Mouse (Mus musculus) left cerebral cortex, postnatal 25 days (tissue): ENCODE measurements around the gene Wls. TPM values are rescaled to one million over a fixed set of nuclear protein-coding genes. Genes with fewer than 3 reads are reported as not detected.

ENCODE experiments used
- DNase-seq, 2 experiments: peaks; one replicate each; pipeline ENCODE4 v3.0.0; 2022; ENCODE audit warnings: low spot score in 2 of 2, mixed read lengths in 1 of 2
- intact Hi-C: fragments of 180-260 bp; cut with DNase I; formaldehyde crosslinking; loops from one replicate; pipeline ENCODE4 v1.15.1; 2025
- total RNA-seq, 2 experiments: library from RNA; stranded (reverse); gene quantifications; 2 replicates each; pipeline ENCODE4 v1.2.3; 2021

Gene Wls
- total RNA-seq: 10 to 100 TPM; 40.4 to 46.6 TPM

DNA sequence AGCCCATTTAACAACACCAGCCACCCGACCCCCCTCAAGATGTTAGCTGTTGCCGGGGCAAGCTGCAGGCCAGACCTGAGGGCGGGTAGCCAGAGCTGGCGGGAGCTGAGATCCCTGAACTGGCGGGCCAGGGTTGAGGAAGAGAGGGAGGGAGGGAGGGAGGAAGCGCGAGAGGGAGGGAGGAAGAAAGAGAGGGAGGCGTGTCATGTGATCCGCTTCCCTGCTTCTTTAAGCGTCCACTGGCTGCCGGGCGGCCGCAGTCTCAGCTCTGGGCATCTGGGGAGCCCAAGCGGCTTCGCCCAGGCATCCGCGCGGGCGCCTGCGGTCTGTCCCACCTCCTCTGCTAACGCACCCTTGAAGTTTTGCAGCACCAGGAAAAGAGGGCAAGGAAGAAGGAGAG lies at the start of gene Wls:
TSS of gene Wls (plus strand) at position 192 of the 400 bp plus-strand sequence.
- peak; percentile 49 to 79 for DNase-seq
- intact Hi-C loops: no loop called here

- DNase-seq: no peak
- intact Hi-C loops: no loop called here
Observed at GRCm38 (mm10) chr3:159789781-159790180, 49.7 kb upstream of the Wls start.

- intact Hi-C loops: no loop called here
- no peak for DNase-seq
Observed at GRCm38 (mm10) chr3:159831535-159831934, 7.9 kb upstream of the Wls start.

DNA sequence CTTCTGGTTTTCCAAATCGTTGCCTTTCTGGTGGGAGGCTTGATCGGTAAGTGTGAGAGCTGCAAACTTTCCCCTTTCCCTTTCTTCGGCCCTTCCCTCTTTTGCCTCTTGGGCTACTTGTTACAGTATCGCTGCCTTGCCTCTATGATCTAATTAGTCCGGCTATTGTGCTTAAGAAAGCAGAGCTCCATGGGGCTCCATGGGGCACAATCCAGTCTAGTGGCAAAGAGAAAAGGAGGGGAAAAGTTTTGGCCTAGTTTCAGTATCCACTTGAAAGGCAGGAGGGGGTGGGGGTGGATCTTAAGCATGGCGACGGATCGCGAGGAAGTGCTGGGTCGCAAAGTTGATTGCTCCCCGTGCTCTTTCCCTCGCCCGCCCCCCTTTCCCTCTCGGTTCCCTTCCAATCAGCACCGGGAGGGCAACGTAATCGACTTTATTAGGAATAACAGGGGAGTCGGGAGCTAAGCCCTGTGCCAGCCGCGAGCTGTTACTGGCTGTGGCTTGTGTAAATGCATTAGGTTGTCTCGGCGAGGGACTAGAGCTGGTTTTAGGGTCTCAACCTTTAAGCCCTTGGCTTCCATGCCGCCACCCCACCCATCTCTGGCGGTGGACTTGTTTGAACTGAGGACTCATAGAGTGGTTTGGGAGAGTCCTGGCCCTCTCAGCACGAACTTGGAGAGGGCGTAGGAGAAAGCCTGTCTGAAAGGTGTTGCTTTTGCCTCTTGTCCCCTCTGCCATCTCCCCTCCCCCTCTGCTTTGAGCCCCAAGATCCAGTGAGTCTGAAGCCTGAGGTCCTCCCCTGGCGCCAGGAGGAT lies 737 bp downstream of the Wls start:
- peak; percentile 26 to 30 for DNase-seq
- intact Hi-C loops: loop anchor here (5.0 kb wide), 1 partner anchor 178 kb away; no protein-coding TSS in a partner anchor

DNA sequence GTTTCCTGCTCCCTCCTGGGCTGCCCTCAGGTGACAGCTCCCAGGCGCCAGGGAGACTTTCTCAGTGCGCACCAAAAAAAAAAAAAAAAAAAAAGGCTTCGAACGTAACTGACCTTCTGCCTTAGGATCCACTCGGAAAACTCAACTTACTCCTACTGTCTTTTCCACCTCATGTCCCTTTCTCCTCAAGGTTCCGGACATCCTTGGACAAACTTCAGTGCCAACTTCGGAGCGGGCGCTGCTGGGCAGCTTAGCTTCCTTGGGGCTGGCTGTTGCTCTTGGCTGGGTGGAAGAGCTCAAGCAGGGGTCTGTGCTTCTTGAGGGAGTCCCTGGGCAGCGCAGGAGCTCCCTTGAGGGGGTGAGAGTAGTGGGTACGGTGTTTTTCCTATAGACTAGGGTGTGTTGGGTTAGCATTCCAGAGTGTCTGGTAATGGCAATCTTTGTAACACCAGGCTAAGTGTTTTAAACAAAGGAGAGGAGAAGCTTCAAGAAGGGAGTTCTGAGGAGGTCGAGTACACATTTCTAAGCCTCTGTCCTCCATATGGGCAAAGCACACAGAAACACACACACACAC lies 1.4 kb downstream of the Wls start:
- peak; percentile 10 to 12 for DNase-seq
- intact Hi-C loops: loop anchor here (5.0 kb wide), 1 partner anchor 179 kb away; no protein-coding TSS in a partner anchor

- intact Hi-C loops: loop anchor here (5.0 kb wide), 1 partner anchor 179 kb away; no protein-coding TSS in a partner anchor
- peak in 1 of 2 experiments; percentile 15 for DNase-seq
Observed at GRCm38 (mm10) chr3:159841458-159841857, 2.0 kb downstream of the Wls start.

DNA sequence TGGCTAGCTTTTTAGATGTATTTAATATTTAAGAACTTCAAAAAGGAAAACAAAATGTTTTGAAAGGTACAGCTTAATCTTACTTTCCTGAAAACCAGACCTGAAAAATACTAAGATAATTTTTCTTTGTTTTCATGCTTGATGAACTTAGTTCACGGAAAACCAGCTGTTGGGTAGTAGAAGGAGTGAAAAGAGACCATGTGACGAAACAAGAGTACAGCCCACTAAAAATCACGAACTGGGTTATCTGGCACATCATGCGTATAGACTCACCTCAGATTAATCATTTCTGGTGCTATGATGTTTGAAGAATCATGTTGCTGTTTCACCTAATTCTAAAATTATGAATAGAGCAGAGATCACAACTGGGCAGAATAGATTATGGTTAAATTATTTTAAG lies 3.7 kb downstream of the Wls start:
- intact Hi-C loops: loop anchor here (5.0 kb wide), 1 partner anchor 181 kb away; no protein-coding TSS in a partner anchor
- DNase-seq: no peak

- no peak for DNase-seq
- intact Hi-C loops: no loop called here
Observed at GRCm38 (mm10) chr3:159847410-159848016, 8.0 kb downstream of the Wls start.

GRCm38 (mm10) chr3:159848156-159848555 lies 8.7 kb downstream of the Wls start:
- intact Hi-C loops: no loop called here
- DNase-seq: no peak

DNA sequence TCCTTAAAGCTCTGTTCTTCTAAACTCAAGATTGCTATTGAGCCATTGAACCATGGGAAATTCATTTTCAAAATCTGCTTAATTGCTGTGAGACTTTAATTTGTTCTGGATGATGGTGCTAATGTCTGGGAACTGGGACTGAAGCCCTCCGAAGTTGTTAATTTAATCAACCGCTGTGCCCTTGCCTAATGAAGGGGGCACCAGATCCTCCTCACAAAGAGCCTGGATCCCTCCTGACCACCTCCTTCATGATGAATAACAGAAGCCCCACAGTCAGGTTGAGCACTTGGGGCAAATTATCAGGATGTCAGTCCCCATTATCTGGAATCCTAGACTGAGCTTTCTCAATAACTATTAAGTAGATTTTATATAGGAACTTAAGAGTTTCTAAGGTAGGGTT lies 12.0 kb downstream of the Wls start:
- intact Hi-C loops: no loop called here

DNA sequence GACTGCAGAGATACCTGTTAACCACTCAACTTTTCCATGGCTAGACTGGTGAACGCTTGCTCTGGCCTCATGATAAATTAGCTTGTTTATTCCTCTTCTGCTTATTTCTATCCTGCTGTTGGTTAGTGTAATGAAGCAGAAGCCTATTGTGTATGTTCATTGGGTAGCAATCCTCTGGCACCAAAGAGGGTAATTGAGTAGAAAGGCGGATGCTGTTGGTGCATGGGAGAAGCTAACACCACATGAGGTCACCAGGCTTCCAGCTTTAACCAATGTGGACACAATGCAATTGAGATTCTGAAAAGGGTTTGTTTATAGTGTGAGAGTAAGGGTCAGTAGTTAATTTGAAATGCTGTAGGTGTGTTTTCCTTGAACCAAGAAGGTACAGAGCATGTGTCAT lies 12.5 kb downstream of the Wls start:
- DNase-seq: no peak
- intact Hi-C loops: no loop called here

More for the DNA sequence above, 12.0 kb downstream of the Wls start:
- no peak for DNase-seq

GRCm38 (mm10) chr3:159857112-159857511 lies 17.6 kb downstream of the Wls start:
- intact Hi-C loops: no loop called here
- peak in 1 of 2 experiments; percentile 28 for DNase-seq

- DNase-seq: no peak
- intact Hi-C loops: no loop called here
Observed at GRCm38 (mm10) chr3:159865691-159866090, 26.2 kb downstream of the Wls start.

- no peak for DNase-seq
- intact Hi-C loops: no loop called here
Observed at GRCm38 (mm10) chr3:159878983-159879382, 39.5 kb downstream of the Wls start.

DNA sequence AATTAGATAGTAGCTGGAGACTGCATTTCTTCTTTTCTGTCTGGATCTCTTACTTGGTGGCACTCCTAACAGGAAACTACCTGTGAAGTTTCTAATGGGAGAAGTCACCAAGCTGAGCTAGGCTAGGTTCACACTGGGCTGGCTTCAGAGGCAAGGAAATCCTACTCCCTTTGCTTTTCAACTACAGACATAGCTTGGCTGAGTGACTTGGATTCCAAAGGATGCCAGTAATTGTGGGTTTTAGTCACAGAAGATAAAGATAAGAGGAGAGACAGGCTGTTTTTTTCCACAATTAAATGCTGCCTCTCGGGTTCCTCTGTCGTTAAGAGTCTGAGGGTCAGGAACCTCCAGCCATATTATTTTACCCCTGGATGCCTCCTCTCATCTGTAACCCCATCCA lies 43.9 kb downstream of the Wls start:
- intact Hi-C loops: no loop called here
- DNase-seq: no peak

- no peak for DNase-seq
- intact Hi-C loops: no loop called here
Observed at GRCm38 (mm10) chr3:159884802-159885201, 45.3 kb downstream of the Wls start.

GRCm38 (mm10) chr3:159885271-159885670 lies 45.8 kb downstream of the Wls start:
- intact Hi-C loops: no loop called here
- peak; percentile 71 to 92 for DNase-seq

- peak in 1 of 2 experiments; percentile 21 for DNase-seq
- intact Hi-C loops: no loop called here
Observed at GRCm38 (mm10) chr3:159885781-159886400, 46.4 kb downstream of the Wls start.

DNA sequence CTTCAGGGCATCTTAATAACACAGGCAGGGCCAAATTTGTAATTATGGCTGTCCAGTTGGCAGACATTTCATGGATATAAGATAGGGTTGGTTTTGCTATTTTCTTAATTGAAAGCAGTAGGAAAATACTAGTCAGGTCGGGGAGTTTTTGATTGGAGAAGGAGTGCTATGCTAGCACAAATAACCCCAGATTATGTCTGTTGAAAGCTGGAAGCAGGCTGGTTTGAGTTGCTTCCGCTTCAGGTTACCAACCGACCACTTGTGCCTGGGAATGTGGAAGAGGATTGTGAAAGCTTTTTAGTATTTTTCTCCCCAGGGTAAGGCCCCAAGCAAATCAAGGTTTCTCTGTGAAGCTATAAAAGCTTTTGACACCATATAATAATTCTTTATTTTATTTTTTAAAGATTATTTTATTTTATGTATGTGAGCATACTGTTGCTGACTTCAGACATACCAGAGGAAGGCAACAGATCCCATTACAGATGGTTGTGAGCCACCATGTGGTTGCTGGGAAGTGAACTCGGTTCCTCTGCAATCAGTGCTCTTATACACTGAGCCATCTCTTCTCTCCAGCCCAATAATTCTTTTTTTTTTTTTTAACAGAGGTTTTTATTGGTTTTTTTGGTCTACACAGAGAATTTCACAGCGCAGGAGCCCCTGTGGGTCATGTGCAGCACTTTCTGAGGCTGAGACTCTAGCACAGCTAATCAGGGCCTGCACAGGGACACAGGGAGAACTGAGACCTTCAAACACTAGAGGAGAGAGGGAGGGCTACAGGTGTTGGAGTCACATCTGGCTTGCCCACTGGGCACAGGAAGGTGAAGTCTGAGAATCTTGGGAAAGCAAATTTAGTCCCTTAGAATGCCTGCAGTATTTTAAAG lies 50.9 kb downstream of the Wls start:
- no peak for DNase-seq
- intact Hi-C loops: no loop called here
